Comparison of ENCODE assay signal across 9 mouse cellular contexts in genomic region chr10:39672547-39673051, GRCm38 (mm10). TPM values are rescaled to one million over a fixed set of nuclear protein-coding genes. Genes with fewer than 3 reads are reported as not detected.
DNase-seq lines count a peak whose midpoint lies in the region; ATAC-seq and TF ChIP-seq lines count a peak whose summit lies in the region.
"Had no signal": no experiment of that assay in that cellular context is flagged by ENCODE, and none has a peak within 500 bp of the region (broad histone marks: within the 10 kb centered on the region; RNA-seq: fewer than 3 reads in every experiment).

No protein-coding gene starts in this region.

- no peaks in the 10 kb centered on the region for H3K27me3 ChIP-seq in forebrain, postnatal 0 days (ENCODE audit: insufficient read depth, low read length)
- no peaks in the 10 kb centered on the region for H3K27me3 ChIP-seq in midbrain, embryonic 11.5 days (ENCODE audit: control insufficient read depth, insufficient read depth, low read length)

- 7% methylated on average over 4 of the region's 4 CpGs for WGBS in forebrain, postnatal 0 days
- 1% methylated on average over 4 of the region's 4 CpGs for WGBS in midbrain, embryonic 11.5 days

- peaks cover 4% of the 10 kb centered on the region; the same call in 1 of the 2 replicates for H3K36me3 ChIP-seq in forebrain, postnatal 0 days (ENCODE audit: insufficient read depth)
- no peaks in the 10 kb centered on the region for H3K36me3 ChIP-seq in midbrain, embryonic 11.5 days (ENCODE audit: control insufficient read depth, insufficient read depth, low read length)

- peak; percentile 62 for DNase-seq in heart, adult 11 months
- no peak for DNase-seq in heart, adult 18-20 months
- peak; percentile 17 for DNase-seq in ZHBTc4 (ENCODE audit: low read depth, low spot score)
- DNase-seq in forebrain, postnatal 0 days: peak; percentile 67
- DNase-seq in midbrain, embryonic 11.5 days (ENCODE audit: low spot score, missing footprints): peak; percentile 88
- DNase-seq in ovary, postnatal 36 days (ENCODE audit: low spot score): no peak
- DNase-seq in cerebellum, adult 11-12 months: no peak
- no peak for DNase-seq in T-cell, adult 2 months (ENCODE audit: low spot score)
- DNase-seq: lung, postnatal 14 days had no signal

- no peak overlapping the region for H3K9ac ChIP-seq in forebrain, postnatal 0 days
- H3K9ac ChIP-seq in midbrain, embryonic 11.5 days (ENCODE audit: low read length): no peak overlapping the region

- no peak overlapping the region for H3K4me2 ChIP-seq in forebrain, postnatal 0 days (ENCODE audit: low read depth)
- H3K4me2 ChIP-seq in midbrain, embryonic 11.5 days: peak overlapping the region; percentile 18; the same call in 1 of the 2 replicates

- H3K9me3 ChIP-seq in forebrain, postnatal 0 days (ENCODE audit: low read length): no peaks in the 10 kb centered on the region
- no peaks in the 10 kb centered on the region for H3K9me3 ChIP-seq in midbrain, embryonic 11.5 days (ENCODE audit: control insufficient read depth, low read length)

- H3K27ac ChIP-seq in forebrain, postnatal 0 days (ENCODE audit: low read depth, low read length): peak overlapping the region; percentile 51
- H3K27ac ChIP-seq in midbrain, embryonic 11.5 days (ENCODE audit: low read depth, low read length): peak overlapping the region; percentile 60

- TF ChIP-seq CTCF in forebrain, postnatal 0 days (IDR thresholded peaks at IDR 0.05; ENCODE audit: low read depth): no peak

- peaks cover 5% of the 10 kb centered on the region; the same call in 1 of the 2 replicates for H3K4me1 ChIP-seq in forebrain, postnatal 0 days (ENCODE audit: insufficient read depth)
- peaks cover 28% of the 10 kb centered on the region for H3K4me1 ChIP-seq in midbrain, embryonic 11.5 days (ENCODE audit: control insufficient read depth, insufficient read depth, low read length)

- no peak overlapping the region for H3K4me3 ChIP-seq in forebrain, postnatal 0 days (ENCODE audit: low read depth, low read length)
- no peak overlapping the region for H3K4me3 ChIP-seq in midbrain, embryonic 11.5 days (ENCODE audit: low read depth, low read length)

- peak; percentile 93 for ATAC-seq in forebrain, postnatal 0 days
- peak; percentile 93 for ATAC-seq in midbrain, embryonic 11.5 days (ENCODE audit: low FRiP score)

RNA-seq across cellular contexts. Expression of gene Rev3l, which starts 59.3 kb away (rescaled TPM):
- 1 to 10 TPM; 9.6 to 9.9 TPM for total RNA-seq in heart, adult 18-20 months (2021)
- total RNA-seq in forebrain, postnatal 0 days (2014; rRNA removed): 111 and 152 TPM in 2 replicates
- polyA plus RNA-seq in forebrain, postnatal 0 days (2015; fragmentation: Nextera tagmentation; extraction: Ambion mirVana): 16.9 and 22.7 TPM in 2 replicates
- polyA plus RNA-seq in midbrain, embryonic 11.5 days (2014; fragmentation: Nextera tagmentation; extraction: Ambion mirVana): 15.6 and 16.5 TPM in 2 replicates

RNA-seq across cellular contexts. Expression of gene Traf3ip2, which starts 59.9 kb away (rescaled TPM):
- 1 to 10 TPM; 4.7 to 5.4 TPM for total RNA-seq in heart, adult 18-20 months (2021)
- 0.24 and 0.77 TPM in 2 replicates for total RNA-seq in forebrain, postnatal 0 days (2014; rRNA removed)
- 4.8 and 6.0 TPM in 2 replicates for polyA plus RNA-seq in forebrain, postnatal 0 days (2015; fragmentation: Nextera tagmentation; extraction: Ambion mirVana)
- polyA plus RNA-seq in midbrain, embryonic 11.5 days (2014; fragmentation: Nextera tagmentation; extraction: Ambion mirVana): 3.9 TPM in 2 replicates

Comparison
In these comparisons a context has a peak if more than half of its experiments do, and no peak if none do; other contexts are left out.
1. DNase-seq: peak in heart, adult 11 months (single experiment), ZHBTc4 (single experiment), forebrain, postnatal 0 days (single experiment) and midbrain, embryonic 11.5 days (single experiment); none in heart, adult 18-20 months (0 of 2), ovary, postnatal 36 days (single experiment), cerebellum, adult 11-12 months (single experiment) and T-cell, adult 2 months (single experiment).
2. RNA of gene Rev3l, which starts 59.3 kb away (total RNA-seq): 111 to 152 TPM in forebrain, postnatal 0 days; 9.6 to 9.9 TPM in heart, adult 18-20 months; every median in the first group is over 10 times any median in the second.